In the genomic region with DNA sequence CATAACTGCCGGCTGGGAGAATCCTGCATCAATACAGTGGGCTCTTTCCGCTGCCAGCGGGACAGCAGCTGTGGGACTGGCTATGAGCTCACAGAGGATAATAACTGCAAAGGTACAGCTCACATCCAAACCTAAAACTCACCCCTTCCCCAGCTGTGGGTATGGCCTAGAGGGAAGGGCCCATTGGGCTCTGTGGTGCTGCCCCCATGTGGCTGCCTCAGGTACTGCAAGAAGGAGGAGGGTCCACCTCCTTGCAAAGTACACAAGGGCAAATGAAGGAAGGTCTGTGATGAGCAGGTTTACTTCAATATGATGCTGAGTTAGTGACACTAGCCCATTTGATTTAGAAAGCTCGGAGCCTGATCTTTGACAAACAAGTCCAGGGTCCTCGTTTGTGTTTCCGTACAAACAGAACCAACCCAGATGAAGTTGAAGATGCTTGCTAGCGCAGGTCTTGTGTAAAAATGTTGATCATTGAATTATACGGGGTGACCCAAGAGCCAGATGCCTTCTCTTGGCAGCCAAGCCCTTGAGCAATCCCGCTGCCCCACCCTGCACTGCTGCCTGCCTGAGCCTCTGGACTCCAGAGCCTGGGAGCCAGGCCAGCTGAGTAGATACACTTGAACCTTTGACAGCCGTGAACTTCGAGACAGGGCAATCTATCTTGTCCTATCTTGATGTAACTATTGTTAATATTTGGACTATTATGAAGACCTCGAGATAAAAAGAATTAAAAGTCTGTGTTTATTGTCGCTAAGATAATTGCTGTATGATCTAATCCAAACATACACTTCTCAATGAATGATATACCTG, we compare ENCODE assay signal across 8 mouse cellular contexts. TPM values are rescaled to one million over a fixed set of nuclear protein-coding genes. Genes with fewer than 3 reads are reported as not detected.
DNase-seq lines count a peak whose midpoint lies in the region; ATAC-seq and TF ChIP-seq lines count a peak whose summit lies in the region.

No protein-coding gene starts in this region.

- no peaks in the 10 kb centered on the region for H3K9me3 ChIP-seq in kidney, embryonic 16.5 days (ENCODE audit: low read length)

- TF ChIP-seq POLR2A in bone marrow, adult 2 months (IDR thresholded peaks at IDR 0.05; ENCODE audit: borderline replicate concordance, control insufficient read depth, low read depth, low read length) = no peak

- WGBS in bone marrow, adult 2 months = 66% methylated on average over 13 of the region's 13 CpGs
- WGBS in kidney, embryonic 16.5 days = 82% methylated on average over 13 of the region's 13 CpGs

- H3K4me1 ChIP-seq in bone marrow, adult 2 months (ENCODE audit: control insufficient read depth, insufficient read depth, low read length) = no peaks in the 10 kb centered on the region
- no peaks in the 10 kb centered on the region for H3K4me1 ChIP-seq in kidney, embryonic 16.5 days (ENCODE audit: insufficient read depth, low read length)

- peak overlapping the region; percentile 30; the same call in 1 of the 2 replicates for H3K27ac ChIP-seq in bone marrow, adult 2 months (ENCODE audit: control insufficient read depth, insufficient read depth, low read depth, low read length, poor library complexity)
- no peak overlapping the region for H3K27ac ChIP-seq in kidney, embryonic 16.5 days (ENCODE audit: low read length)

- H3K4me2 ChIP-seq in kidney, embryonic 16.5 days (replicated peaks; ENCODE audit: low read depth, low read length) = no peak overlapping the region

- peak; percentile 65; the same call in 1 of the 2 replicates for ATAC-seq in kidney, embryonic 16.5 days (ENCODE audit: low FRiP score, low TSS enrichment)

- no peaks in the 10 kb centered on the region for H3K27me3 ChIP-seq in kidney, embryonic 16.5 days (ENCODE audit: insufficient read depth, low read length)

- peak; percentile 79 for TF ChIP-seq CTCF in bone marrow, adult 2 months (IDR thresholded peaks at IDR 0.05; ENCODE audit: control insufficient read depth, insufficient read depth, low read length)

- DNase-seq in 3134 (ENCODE audit: extremely low read depth, insufficient read length, low spot score) = peak; percentile 62
- peak; percentile 85 for DNase-seq in 3T3-L1 (ENCODE audit: low read depth, low spot score)
- DNase-seq in gastrocnemius, postnatal 10 days = peak; percentile 85
- DNase-seq in lung, postnatal 14 days = peak; percentile 72
- DNase-seq in spleen, postnatal 4 days (ENCODE audit: low spot score in 2 of 2) = peak; percentile 56 to 83
- DNase-seq in cerebellum, adult 18-20 months = no peak

- no peak overlapping the region for H3K9ac ChIP-seq in kidney, embryonic 16.5 days (replicated peaks; ENCODE audit: low read length)

- H3K36me3 ChIP-seq in kidney, embryonic 16.5 days (ENCODE audit: insufficient read depth, low read length) = peaks cover 40% of the 10 kb centered on the region

- no peak overlapping the region for H3K4me3 ChIP-seq in bone marrow, adult 2 months (replicated peaks; ENCODE audit: control insufficient read depth, low read depth, low read length)
- no peak overlapping the region for H3K4me3 ChIP-seq in kidney, embryonic 16.5 days (ENCODE audit: low read length)

RNA-seq across cellular contexts. Expression of gene Fbln1, which starts 25.9 kb away (rescaled TPM):
- 2.0 and 3.6 TPM in 2 replicates for polyA plus RNA-seq in bone marrow, adult 2 months (2011; ENCODE audit: insufficient read depth, insufficient read length, low replicate concordance, missing spikeins)
- 10 to 100 TPM; 18.7 to 23.4 TPM for total RNA-seq in gastrocnemius, postnatal 10 days (2021)
- polyA plus RNA-seq in kidney, embryonic 16.5 days (2015; fragmentation: Nextera tagmentation; extraction: Ambion mirVana) = 202 and 212 TPM in 2 replicates

Comparison
In these comparisons a context has a peak if more than half of its experiments do, and no peak if none do; other contexts are left out.
1. DNase-seq: peak in 3134 (single experiment), 3T3-L1 (single experiment), gastrocnemius, postnatal 10 days (single experiment), lung, postnatal 14 days (single experiment) and spleen, postnatal 4 days (2 of 2); none in cerebellum, adult 18-20 months (0 of 2).
2. RNA of gene Fbln1, which starts 25.9 kb away (polyA plus RNA-seq): 202 to 212 TPM in kidney, embryonic 16.5 days; 2.0 to 3.6 TPM in bone marrow, adult 2 months; every median in the first group is over 10 times any median in the second.